Mouse (Mus musculus): Measurements from ENCODE around the gene Rbfox3. TPM values are rescaled to one million over a fixed set of nuclear protein-coding genes. Genes with fewer than 3 reads are reported as not detected.

The Rbfox3 gene
- polyA plus RNA-seq, 1 experiment from 2014 or later, result 11.7 TPM

GRCm38 (mm10) chr11:118714601-118715524, 196.5 kb downstream of the Rbfox3 start:
- 85% methylated on average over 26 of the region's 26 CpGs for WGBS
- DNase-seq (ENCODE audit: low spot score), result no peak
- H3K27ac ChIP-seq, result no peak overlapping the region

GRCm38 (mm10) chr11:118712761-118713160, 198.6 kb downstream of the Rbfox3 start:
- Histone ChIP-seq H3K4me1 (replicated peaks) (peaks cover 14% of the 10 kb centered on the region), H3K27me3 (ENCODE audit: insufficient read depth, poor library complexity, severe bottlenecking) (no peaks in the 10 kb centered on the region), H3K9me3 (peaks cover 5% of the 10 kb centered on the region; the same call in 1 of the 2 replicates), H3K27ac (no peak overlapping the region), H3K4me3 (no peak overlapping the region), H3K36me3 (no peaks in the 10 kb centered on the region)
- WGBS, result 75% methylated on average over 4 of the region's 4 CpGs
- DNase-seq (ENCODE audit: low spot score), result no peak

More at GRCm38 (mm10) chr11:118714601-118715524, 196.5 kb downstream of the Rbfox3 start:
- Histone ChIP-seq H3K36me3 (no peaks in the 10 kb centered on the region), H3K4me3 (no peak overlapping the region), H3K4me1 (replicated peaks) (peaks cover 14% of the 10 kb centered on the region), H3K27me3 (ENCODE audit: insufficient read depth, poor library complexity, severe bottlenecking) (no peaks in the 10 kb centered on the region), H3K9me3 (no peaks in the 10 kb centered on the region)

GRCm38 (mm10) chr11:118712058-118712457, 199.3 kb downstream of the Rbfox3 start:
- Histone ChIP-seq H3K27me3 (ENCODE audit: insufficient read depth, poor library complexity, severe bottlenecking) (no peaks in the 10 kb centered on the region), H3K4me3 (no peak overlapping the region), H3K36me3 (no peaks in the 10 kb centered on the region), H3K4me1 (replicated peaks) (peaks cover 14% of the 10 kb centered on the region), H3K9me3 (peaks cover 5% of the 10 kb centered on the region; the same call in 1 of the 2 replicates), H3K27ac (0 out of 2 replicates have a peak overlapping the region, but pooled peaks have one; percentile 1)
- no peak for DNase-seq (ENCODE audit: low spot score)
- 81% methylated on average over 9 of the region's 9 CpGs for WGBS

- peaks cover 5% of the 10 kb centered on the region; the same call in 1 of the 2 replicates for H3K9me3 ChIP-seq
- H3K4me3 ChIP-seq, result no peak overlapping the region
- H3K4me1 ChIP-seq (replicated peaks), result peaks cover 8% of the 10 kb centered on the region
- no peak for DNase-seq (ENCODE audit: low spot score)
- H3K36me3 ChIP-seq, result no peaks in the 10 kb centered on the region
- no peak overlapping the region for H3K27ac ChIP-seq
- H3K27me3 ChIP-seq (ENCODE audit: insufficient read depth, poor library complexity, severe bottlenecking), result no peaks in the 10 kb centered on the region
- WGBS, result 91% methylated on average over 5 of the region's 5 CpGs
Measured at GRCm38 (mm10) chr11:118710035-118710434, 201.4 kb downstream of the Rbfox3 start.

GRCm38 (mm10) chr11:118696226-118696930, 215.0 kb downstream of the Rbfox3 start:
- WGBS, result 60% methylated on average over 16 of the region's 16 CpGs
- H3K27ac ChIP-seq, result peak overlapping the region; percentile 23; the same call in 1 of the 2 replicates
- DNase-seq (ENCODE audit: low spot score), result no peak
- no peak overlapping the region for H3K4me3 ChIP-seq
- no peaks in the 10 kb centered on the region for H3K27me3 ChIP-seq (ENCODE audit: insufficient read depth, poor library complexity, severe bottlenecking)
- no peaks in the 10 kb centered on the region for H3K36me3 ChIP-seq
- no peaks in the 10 kb centered on the region for H3K9me3 ChIP-seq
- H3K4me1 ChIP-seq (replicated peaks), result peaks cover 34% of the 10 kb centered on the region

GRCm38 (mm10) chr11:118693276-118693675, 218.1 kb downstream of the Rbfox3 start:
- Histone ChIP-seq H3K36me3 (no peaks in the 10 kb centered on the region), H3K9me3 (no peaks in the 10 kb centered on the region), H3K4me1 (replicated peaks) (peaks cover 34% of the 10 kb centered on the region), H3K27ac (no peak overlapping the region), H3K27me3 (ENCODE audit: insufficient read depth, poor library complexity, severe bottlenecking) (no peaks in the 10 kb centered on the region), H3K4me3 (no peak overlapping the region)
- 88% methylated on average over 7 of the region's 7 CpGs for WGBS
- DNase-seq (ENCODE audit: low spot score), result no peak

GRCm38 (mm10) chr11:118690262-118690661, 221.1 kb downstream of the Rbfox3 start:
- Histone ChIP-seq H3K4me1 (replicated peaks) (peaks cover 25% of the 10 kb centered on the region), H3K4me3 (no peak overlapping the region), H3K9me3 (no peaks in the 10 kb centered on the region), H3K36me3 (no peaks in the 10 kb centered on the region), H3K27me3 (ENCODE audit: insufficient read depth, poor library complexity, severe bottlenecking) (no peaks in the 10 kb centered on the region), H3K27ac (no peak overlapping the region)
- 89% methylated on average over 8 of the region's 8 CpGs for WGBS
- DNase-seq (ENCODE audit: low spot score), result no peak

- Histone ChIP-seq H3K9me3 (no peaks in the 10 kb centered on the region), H3K4me3 (no peak overlapping the region), H3K27ac (no peak overlapping the region), H3K36me3 (no peaks in the 10 kb centered on the region), H3K4me1 (replicated peaks) (peaks cover 15% of the 10 kb centered on the region; the same call in 1 of the 2 replicates), H3K27me3 (ENCODE audit: insufficient read depth, poor library complexity, severe bottlenecking) (peaks cover 11% of the 10 kb centered on the region)
- 10% methylated on average over 16 of the region's 16 CpGs for WGBS
- DNase-seq (ENCODE audit: low spot score), result peak; percentile 60
Measured at GRCm38 (mm10) chr11:118685397-118685796, 226.0 kb downstream of the Rbfox3 start.

GRCm38 (mm10) chr11:118684665-118685064, 226.7 kb downstream of the Rbfox3 start:
- Histone ChIP-seq H3K27me3 (ENCODE audit: insufficient read depth, poor library complexity, severe bottlenecking) (peaks cover 11% of the 10 kb centered on the region), H3K36me3 (no peaks in the 10 kb centered on the region), H3K4me1 (replicated peaks) (peaks cover 18% of the 10 kb centered on the region; the same call in 1 of the 2 replicates), H3K27ac (no peak overlapping the region), H3K4me3 (no peak overlapping the region), H3K9me3 (no peaks in the 10 kb centered on the region)
- 80% methylated on average over 4 of the region's 4 CpGs for WGBS
- no peak for DNase-seq (ENCODE audit: low spot score)

GRCm38 (mm10) chr11:118680699-118681098, 230.7 kb downstream of the Rbfox3 start:
- WGBS, result 85% methylated on average over 10 of the region's 10 CpGs

GRCm38 (mm10) chr11:118679736-118680410, 231.5 kb downstream of the Rbfox3 start:
- Histone ChIP-seq H3K4me1 (replicated peaks) (peaks cover 24% of the 10 kb centered on the region), H3K36me3 (no peaks in the 10 kb centered on the region), H3K27ac (no peak overlapping the region), H3K9me3 (no peaks in the 10 kb centered on the region), H3K4me3 (no peak overlapping the region), H3K27me3 (ENCODE audit: insufficient read depth, poor library complexity, severe bottlenecking) (peaks cover 21% of the 10 kb centered on the region)
- DNase-seq (ENCODE audit: low spot score), result no peak
- 84% methylated on average over 24 of the region's 24 CpGs for WGBS

More at GRCm38 (mm10) chr11:118680699-118681098, 230.7 kb downstream of the Rbfox3 start:
- no peaks in the 10 kb centered on the region for H3K36me3 ChIP-seq
- no peaks in the 10 kb centered on the region for H3K9me3 ChIP-seq
- H3K4me1 ChIP-seq (replicated peaks), result peaks cover 30% of the 10 kb centered on the region
- H3K4me3 ChIP-seq, result no peak overlapping the region
- peaks cover 21% of the 10 kb centered on the region for H3K27me3 ChIP-seq (ENCODE audit: insufficient read depth, poor library complexity, severe bottlenecking)
- no peak overlapping the region for H3K27ac ChIP-seq
- no peak for DNase-seq (ENCODE audit: low spot score)

- Histone ChIP-seq H3K36me3 (no peaks in the 10 kb centered on the region), H3K4me1 (replicated peaks) (peaks cover 21% of the 10 kb centered on the region), H3K9me3 (no peaks in the 10 kb centered on the region), H3K4me3 (no peak overlapping the region), H3K27ac (peak overlapping the region; percentile 45; the same call in 1 of the 2 replicates), H3K27me3 (ENCODE audit: insufficient read depth, poor library complexity, severe bottlenecking) (peaks cover 10% of the 10 kb centered on the region; the same call in 1 of the 2 replicates)
- no peak for DNase-seq (ENCODE audit: low spot score)
- 32% methylated on average over 20 of the region's 20 CpGs for WGBS
Measured at GRCm38 (mm10) chr11:118678515-118679104, 232.8 kb downstream of the Rbfox3 start.

All from hindbrain, embryonic 10.5 days (tissue).